Mouse (Mus musculus) adrenal gland, postnatal 10 days (tissue): ENCODE data around the gene Lbr. TPM values are rescaled to one million over a fixed set of nuclear protein-coding genes. Genes with fewer than 3 reads are reported as not detected.
"Not testable (repeated sequence)": the region's sequence is repeated elsewhere in the genome, so short reads cannot be mapped to it uniquely, and the experiment has no call there.

Experiments used
- DNase-seq: peaks from one replicate; pipeline ENCODE4 v3.0.0; 2021; ENCODE audit warnings: mixed read lengths
- total RNA-seq, 2 experiments: library from RNA; stranded (reverse); gene quantifications; 2 replicates each; pipeline ENCODE4 v1.2.3; 2021

Lbr gene
- total RNA-seq, 2 experiments from 2014 or later = 35.9 to 36.6 TPM

DNA sequence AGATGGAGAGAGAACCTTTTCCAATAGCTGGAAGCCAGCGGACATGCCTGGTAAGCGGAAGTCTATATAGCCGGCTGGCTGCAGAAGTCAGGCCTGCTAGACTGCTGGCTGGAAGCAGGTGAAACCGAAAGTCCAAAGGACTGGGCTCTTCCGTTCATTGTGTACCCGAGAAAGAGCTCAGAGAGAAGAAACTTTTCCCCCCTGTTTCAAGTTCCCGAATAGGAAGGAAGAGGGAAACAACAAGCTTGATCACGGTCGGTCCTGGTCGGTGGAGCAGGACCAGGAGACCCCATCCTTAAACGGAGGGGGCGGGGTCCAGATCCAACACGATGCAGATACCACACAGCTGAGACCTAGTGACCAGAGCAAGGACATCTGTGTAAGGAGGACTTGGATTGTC is 9.6 kb upstream of the Lbr start:
- DNase-seq = no peak

DNA sequence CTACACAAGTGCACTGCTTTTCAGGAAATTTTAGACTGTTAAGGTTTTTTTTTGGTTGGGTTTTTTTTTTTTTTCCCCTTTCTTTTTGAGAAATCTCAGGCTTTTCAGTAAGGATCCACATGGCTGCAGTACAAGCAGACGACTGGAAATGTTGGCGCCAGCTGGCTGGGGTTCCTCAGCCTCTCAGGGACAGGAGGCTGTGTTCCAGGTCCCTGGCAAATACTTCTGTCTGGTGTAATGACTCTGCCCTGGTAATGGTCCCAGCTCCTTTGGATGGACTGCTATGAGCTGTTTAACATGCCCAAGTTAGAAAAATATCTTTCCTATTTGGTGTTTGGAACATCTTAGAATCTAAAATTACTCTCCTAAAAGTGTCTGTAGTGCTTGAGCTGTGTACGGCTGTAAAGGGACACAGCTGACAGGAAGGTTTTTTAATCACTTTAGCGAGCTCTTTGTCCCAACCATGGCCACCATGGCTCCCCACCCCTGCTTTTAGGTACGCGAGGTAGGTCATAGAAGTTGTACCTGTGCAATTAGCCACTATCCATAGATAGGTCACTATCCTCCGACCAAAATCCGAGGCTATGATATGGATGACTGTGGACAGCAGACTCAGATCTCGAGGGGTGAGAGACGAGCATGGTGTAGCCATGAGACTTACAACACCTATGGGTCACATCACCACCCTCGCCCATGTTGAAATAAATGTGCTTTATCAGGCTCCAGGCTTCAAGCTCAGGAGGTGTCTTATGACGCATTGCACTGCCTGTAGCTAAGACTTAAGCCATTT is 8.9 kb upstream of the Lbr start:
- peak; percentile 73 for DNase-seq

DNA sequence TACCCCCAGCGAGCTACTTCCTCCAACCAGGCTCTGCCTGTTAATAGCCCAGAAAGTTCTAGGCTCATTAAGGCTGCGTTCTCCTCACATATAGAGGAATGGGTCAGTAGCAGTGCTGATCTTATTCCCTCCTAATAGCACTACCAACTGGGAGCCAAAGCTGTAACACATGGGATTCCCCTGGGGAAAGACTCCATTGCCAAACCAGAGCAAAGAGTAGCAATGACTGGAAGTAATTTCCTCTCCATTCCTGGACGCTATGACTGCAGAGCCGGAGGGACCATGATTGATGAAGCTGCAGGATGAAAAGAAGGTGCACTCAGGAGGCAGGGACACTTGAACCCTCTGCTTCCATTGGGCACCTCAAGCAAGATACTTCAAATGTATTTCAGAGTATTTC is 7.6 kb upstream of the Lbr start:
- DNase-seq = peak; percentile 60

DNA sequence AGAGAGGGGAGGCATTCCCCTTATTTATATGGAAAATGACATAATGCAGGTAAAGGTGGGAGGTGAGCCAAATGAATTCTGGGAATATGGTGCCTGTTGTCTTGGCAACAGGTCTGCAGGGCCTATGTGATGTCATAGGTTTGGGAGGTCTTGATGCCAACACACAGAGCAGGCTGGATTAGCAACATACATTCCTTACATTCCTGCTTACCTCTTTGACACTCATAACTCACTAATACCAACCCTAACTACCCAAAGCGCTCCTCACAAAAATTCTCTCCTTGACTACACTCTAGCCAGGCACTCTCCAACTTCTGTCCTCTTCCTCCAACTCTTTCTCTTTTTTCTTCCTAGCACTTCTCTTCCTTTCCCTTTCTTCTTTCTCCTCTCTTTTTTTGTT is 5.4 kb upstream of the Lbr start:
- DNase-seq = no peak

- no peak for DNase-seq
Observed at GRCm38 (mm10) chr1:181847396-181847795, 4.5 kb upstream of the Lbr start.

GRCm38 (mm10) chr1:181845767-181846166 is 2.9 kb upstream of the Lbr start:
- DNase-seq = no peak

DNA sequence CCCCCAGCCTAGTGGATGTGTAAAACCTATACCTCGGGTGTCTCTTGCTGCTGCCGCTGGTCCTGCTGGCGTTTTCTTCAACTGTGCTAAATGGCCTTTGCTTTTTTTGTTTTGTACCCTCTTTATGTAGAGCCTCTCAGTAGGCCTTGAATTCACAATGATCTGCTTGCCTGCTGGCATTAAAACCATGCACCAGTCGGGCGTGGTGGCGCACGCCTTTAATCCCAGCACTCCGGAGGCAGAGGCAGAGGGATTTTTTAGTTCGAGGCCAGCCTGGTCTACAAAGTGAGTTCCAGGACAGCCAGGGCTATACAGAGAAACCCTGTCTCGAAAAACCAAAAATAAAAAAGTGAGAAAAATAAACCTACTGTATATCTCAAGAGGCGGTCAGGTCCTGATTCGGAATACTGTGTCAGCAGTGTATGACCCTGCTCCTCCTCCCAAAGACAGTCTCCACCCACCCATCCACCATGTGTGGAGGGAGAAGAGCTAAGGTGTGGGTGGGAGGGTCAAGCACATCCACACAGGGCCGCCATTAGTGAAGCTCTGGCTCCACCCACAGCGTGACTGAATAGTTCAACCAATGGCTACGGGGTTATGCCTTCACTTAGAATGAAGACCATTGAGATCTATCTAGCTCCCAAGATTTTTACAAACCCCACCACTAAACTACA is 2.2 kb upstream of the Lbr start:
- DNase-seq = no peak

- DNase-seq = peak; percentile 97
Observed at GRCm38 (mm10) chr1:181841864-181842672, 778 bp downstream of the Lbr start.

DNA sequence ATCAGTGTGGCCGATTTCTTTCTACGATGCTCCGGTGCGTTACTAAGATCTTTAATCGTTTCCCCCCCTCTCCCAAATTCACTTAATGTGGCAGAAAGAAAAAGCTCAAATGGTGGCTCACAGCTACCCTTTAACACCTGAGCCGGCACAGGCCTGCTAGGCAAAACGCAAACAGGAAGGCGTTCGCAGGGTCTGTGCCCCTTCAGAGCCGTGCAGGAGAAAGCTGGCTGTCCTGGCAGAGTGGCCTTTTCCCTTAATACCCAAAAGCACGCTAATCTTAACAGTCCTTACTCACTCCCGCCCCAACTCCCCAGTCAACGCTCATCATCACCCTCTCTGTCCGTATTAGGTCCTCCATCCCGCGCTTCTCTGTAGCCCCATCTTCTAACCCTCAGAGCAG is 1.4 kb downstream of the Lbr start:
- no peak for DNase-seq

DNA sequence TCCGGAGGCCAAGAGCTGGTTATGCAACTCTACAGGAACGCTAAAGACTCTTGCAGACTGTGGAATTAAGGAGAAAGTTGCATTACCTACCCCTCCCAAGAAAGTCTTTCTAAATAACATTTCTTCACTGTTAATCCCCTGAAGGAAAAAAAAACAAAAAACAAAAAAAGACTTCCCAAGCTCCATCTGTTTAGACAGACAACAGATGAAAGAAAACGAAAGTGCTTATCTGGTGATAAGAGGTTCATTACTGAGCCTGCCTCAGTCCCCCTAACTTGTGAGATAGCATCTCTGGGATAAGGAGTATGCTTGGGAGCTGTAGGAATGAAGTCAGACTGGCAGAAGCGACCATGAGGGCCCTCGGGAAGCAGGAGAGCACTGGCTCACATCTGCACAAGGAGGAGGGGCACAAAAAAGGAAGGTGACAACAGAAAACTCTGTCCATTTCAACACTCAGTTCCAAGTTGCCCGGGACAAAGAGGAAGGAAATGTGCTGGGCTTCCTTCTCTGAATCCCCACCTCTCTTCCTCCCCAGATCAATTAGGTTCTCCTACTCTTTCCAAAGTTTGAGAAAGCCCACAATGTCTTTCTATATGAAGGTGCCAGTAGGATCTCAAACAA is 3.0 kb downstream of the Lbr start:
- DNase-seq = peak; percentile 6

DNA sequence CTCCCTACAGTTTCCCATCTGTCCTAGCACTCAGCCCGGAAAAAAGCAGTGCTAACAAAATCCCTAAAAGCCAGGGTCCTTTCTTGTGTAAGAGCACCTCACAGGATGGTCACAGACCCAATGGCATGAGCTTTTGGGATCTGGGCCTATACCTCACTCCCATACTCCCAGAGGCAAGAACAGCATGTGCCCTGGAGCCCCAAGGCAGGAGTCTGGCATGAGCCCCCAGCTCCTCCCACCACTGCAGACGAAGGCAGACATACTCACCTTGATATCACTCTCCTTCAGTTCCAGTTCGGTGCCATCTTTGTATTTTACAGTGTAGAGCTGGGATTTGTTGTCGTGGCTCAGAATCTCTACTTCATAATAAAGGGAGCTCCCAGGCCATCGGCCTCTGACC is 4.7 kb downstream of the Lbr start:
- no peak for DNase-seq

DNA sequence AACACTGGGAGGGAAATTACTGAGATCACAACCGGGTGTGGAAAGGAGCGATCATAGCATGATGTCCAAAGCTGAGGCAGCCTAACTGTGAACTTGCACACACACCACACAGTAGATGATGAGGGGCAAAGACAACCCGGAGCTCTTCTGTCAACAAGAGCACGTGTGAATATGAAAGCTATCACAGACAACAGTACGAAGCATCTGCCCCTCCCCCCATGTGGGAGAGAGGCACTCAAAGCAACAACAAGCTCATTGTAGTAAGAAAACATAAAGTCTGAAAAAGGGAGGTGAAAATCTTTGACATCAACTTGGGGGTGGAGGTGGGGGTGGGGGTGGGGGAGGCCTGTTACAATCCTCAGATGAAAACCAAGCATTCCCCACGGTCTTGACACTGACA is 9.7 kb downstream of the Lbr start:
- no peak for DNase-seq

- no peak for DNase-seq
Observed at GRCm38 (mm10) chr1:181832720-181833119, 10.1 kb downstream of the Lbr start.

- DNase-seq = peak; percentile 22
Observed at GRCm38 (mm10) chr1:181828365-181828764, 14.5 kb downstream of the Lbr start.

GRCm38 (mm10) chr1:181826716-181827115 is 16.1 kb downstream of the Lbr start:
- no peak for DNase-seq

DNA sequence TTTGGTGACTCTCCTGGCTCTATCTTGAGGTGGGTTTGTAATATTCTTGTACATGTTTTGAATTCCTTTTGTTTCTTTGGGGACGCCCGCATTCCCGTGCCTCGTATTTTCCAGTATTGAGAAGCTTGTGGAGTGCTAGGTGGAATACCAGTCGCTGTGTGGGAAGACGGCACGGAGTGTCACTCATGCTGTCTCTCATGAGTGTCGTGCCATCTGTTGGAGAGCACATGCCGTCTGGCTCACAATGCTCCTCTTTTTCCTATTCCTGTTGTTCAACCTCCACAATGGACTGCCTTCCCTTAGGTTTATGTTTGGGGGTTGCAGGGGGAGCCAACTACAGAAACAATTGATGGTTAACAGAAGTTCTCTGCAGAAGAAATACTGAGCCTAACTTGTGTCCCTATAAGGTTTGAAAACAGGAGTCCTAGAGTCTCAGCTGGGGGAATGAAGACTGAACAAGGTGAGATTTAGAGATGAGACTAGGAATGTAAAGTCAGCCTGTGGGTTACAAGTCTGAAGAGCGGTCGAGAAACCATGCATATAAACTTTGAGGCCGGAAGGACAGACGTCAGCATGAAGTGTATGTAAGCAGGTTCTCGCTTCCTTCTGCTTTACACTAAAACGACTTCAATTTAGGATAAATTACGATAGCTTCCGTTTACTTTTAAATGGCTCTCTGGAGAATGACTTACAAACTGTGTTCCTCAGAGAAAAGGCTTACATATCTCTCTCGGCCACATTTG is 31.2 kb downstream of the Lbr start:
- DNase-seq = no peak

GRCm38 (mm10) chr1:181800667-181801066 is 42.2 kb downstream of the Lbr start:
- DNase-seq = no peak

- no peak for DNase-seq
Observed at GRCm38 (mm10) chr1:181799911-181800310, 42.9 kb downstream of the Lbr start.

- peak; percentile 33 for DNase-seq
Observed at GRCm38 (mm10) chr1:181793541-181793940, 49.3 kb downstream of the Lbr start.

GRCm38 (mm10) chr1:181789952-181790351 is 52.9 kb downstream of the Lbr start:
- DNase-seq = peak; percentile 5

DNA sequence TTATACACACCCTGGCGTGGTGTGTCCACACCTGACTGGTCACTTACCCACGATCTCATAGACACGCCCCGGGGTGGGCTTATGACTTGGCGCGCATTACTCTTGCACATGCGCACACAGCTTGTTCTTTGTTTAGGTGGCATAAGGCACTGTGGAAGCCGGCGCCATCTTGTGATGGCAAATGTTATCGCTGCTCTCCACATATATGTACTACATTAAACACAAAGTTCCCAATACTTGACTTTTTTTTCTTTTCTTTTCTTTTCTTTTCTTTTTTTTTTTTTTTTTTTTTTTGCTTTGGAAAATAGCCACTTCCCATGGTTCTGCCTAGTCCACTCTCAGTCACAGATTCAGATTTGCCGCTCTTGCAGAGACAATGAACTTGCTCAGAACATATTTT is 60.2 kb downstream of the Lbr start:
- DNase-seq = not testable (repeated sequence)

DNA sequence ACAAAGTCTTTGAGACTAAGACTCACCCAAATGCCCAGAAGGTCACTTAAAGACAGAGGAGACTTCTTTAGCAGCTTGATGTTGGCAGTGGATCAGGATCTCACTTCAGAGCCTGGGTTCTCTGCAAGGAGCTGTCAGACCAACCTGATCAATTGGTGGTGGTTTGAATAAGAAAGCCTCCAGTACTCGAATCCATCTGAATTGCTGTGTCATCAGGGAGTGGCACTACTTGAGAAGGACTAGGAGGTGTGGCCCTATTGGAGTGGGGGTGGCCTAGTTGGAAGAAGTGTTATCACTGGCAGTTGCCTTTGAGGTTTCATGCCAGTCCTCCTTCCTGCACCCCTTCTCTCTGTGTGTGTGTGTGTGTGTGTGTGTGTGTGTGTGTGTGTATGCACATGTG is 66.3 kb downstream of the Lbr start:
- no peak for DNase-seq
